Mouse (Mus musculus) bone marrow macrophage, adult 2 months (primary cell): Measurements from ENCODE around the gene Tmem131. TPM values are rescaled to one million over a fixed set of nuclear protein-coding genes. Genes with fewer than 3 reads are reported as not detected.
A peak's percentile ranks its signal among the peaks of the same experiment; 100 is the strongest.
"Not testable (repeated sequence)": the region's sequence is repeated elsewhere in the genome, so short reads cannot be mapped to it uniquely, and the experiment has no call there.

ENCODE experiments used
- H3K27ac ChIP-seq: 2 replicates; pipeline ENCODE4 v1.5.1; 2012; ENCODE audit warnings: low read depth, low read length; ENCODE audit not compliant: insufficient read depth
- H3K4me1 ChIP-seq: 2 replicates; pipeline ENCODE4 v1.6.1; 2012; ENCODE audit warnings: low read length; ENCODE audit not compliant: control insufficient read depth, insufficient read depth
- H3K4me3 ChIP-seq: 2 replicates; pipeline ENCODE4 v1.5.1; 2012; ENCODE audit warnings: mild to moderate bottlenecking, low read length, moderate library complexity; ENCODE audit not compliant: insufficient read depth
- CTCF ChIP-seq: IDR thresholded peaks from 2 replicates; pipeline ENCODE4 v1.5.1; 2012; ENCODE audit warnings: low read depth, mild to moderate bottlenecking, low read length, moderate library complexity
- POLR2A ChIP-seq: IDR thresholded peaks from 2 replicates; pipeline ENCODE4 v1.6.1; 2012; ENCODE audit warnings: mild to moderate bottlenecking, low read depth, low read length, borderline replicate concordance
- polyA plus RNA-seq: library from polyadenylated mRNA; stranded (reverse); fragments of >200 nt; gene quantifications from 2 replicates; pipeline ENCODE4 v1.2.4, GENCODE M21; 2012; ENCODE audit not compliant: missing spikeins, insufficient read depth, insufficient read length

Tmem131 gene
- polyA plus RNA-seq, 1 experiment: 38.3 TPM

DNA sequence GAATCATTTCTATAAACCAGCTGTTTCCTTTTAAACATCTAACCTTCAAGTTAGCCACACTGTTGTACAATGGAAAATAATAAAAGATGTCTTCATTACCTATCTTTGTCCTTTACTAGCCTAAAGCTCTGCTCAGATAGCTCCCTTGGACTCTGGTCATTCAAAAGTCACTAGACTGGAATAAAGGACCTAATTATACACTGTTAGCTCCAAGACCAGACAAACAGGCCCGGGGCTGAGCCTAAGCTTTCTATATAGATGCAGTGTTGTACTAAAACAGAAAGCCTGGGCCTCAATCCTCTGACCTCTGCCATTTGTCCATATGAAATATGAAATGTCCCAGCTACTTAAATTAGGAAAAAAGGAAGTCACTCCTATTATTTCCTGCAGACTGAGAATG is 101.7 kb downstream of the Tmem131 start:
- peaks cover 6% of the 10 kb centered on the region; the same call in 1 of the 2 replicates for H3K4me1 ChIP-seq
- no peak overlapping the region for H3K27ac ChIP-seq
- TF ChIP-seq POLR2A (no peak), CTCF (no peak)
- H3K4me3 ChIP-seq: no peak overlapping the region

DNA sequence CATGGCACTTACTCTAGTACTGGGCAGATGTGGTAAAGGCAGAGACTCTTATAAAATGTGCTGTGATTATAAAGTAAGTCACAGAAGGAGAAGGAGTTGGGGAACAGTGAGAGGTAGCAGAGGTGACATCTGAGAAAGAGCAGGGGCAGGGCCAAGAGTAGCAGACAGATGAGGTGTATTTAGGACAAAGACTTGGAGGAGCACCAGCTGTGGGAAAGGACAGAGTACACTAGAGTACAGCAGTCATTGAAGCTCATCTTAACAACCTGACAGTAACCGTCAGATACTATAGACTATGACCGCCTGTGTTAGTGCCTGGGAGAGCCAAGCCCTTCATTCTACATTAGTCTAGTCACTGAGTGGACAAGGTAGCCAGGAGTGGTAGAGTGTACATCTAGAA is 102.5 kb downstream of the Tmem131 start:
- H3K27ac ChIP-seq: no peak overlapping the region
- TF ChIP-seq POLR2A: no peak
- TF ChIP-seq CTCF: no peak

DNA sequence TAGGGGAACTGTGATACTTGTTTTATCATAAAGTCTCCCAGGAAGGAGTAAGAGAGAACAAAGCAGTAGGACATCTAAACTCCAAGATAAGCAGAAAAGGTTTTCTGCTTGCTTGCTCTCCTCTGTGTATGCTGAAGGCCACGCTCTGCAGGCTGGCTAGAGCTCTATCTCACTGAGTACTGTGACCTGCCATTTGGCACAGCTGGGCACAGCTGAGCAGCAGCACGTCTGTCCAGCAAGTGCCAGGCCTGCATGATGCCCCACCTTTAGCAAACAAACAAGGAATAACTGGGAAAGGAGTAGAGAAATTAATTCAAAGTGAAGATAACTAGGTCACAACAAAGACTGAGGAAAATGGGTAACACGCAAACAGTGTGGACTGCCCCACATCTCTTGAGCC is 103.6 kb downstream of the Tmem131 start:
- no peak for TF ChIP-seq CTCF
- TF ChIP-seq POLR2A: no peak
- H3K4me3 ChIP-seq: no peak overlapping the region
- H3K4me1 ChIP-seq: peaks cover 10% of the 10 kb centered on the region
- no peak overlapping the region for H3K27ac ChIP-seq

More for the DNA sequence above, 102.5 kb downstream of the Tmem131 start:
- no peak overlapping the region for H3K4me3 ChIP-seq
- H3K4me1 ChIP-seq: peaks cover 11% of the 10 kb centered on the region

DNA sequence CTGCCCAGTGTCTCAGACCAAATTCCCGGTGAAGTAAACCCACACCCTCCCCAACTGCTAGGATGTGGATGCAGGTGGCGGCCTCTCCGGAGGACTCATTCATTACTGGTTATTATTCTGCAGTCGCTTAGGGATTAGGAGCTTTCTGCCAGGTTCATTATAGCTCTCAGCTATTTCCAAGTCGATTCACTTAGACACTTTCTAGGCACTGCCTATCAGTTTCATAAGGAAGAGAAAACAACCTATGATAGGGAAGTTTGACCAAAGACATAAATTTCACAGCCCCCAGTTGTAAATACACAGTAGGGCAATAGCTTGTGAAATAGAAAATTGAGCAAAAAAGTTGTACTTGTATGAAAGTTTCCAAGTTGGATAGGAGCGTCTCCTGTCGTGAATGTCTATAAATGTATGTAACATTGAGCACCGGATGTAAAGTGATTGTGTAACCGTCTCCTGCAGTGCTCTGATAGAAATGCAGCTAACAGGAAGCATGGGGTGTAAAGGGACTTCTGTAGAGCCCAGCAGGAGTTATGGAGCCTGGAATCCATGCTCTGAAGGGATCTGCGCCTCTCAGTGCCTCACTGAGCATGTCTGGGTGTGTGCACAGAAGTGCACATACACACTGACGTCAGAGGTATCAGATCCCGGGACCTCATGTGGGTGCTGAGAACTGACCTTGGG is 107.1 kb downstream of the Tmem131 start:
- peak overlapping the region; percentile 11; the same call in 1 of the 2 replicates for H3K27ac ChIP-seq
- no peak overlapping the region for H3K4me3 ChIP-seq
- peaks cover 6% of the 10 kb centered on the region for H3K4me1 ChIP-seq
- TF ChIP-seq CTCF (no peak), POLR2A (no peak)

DNA sequence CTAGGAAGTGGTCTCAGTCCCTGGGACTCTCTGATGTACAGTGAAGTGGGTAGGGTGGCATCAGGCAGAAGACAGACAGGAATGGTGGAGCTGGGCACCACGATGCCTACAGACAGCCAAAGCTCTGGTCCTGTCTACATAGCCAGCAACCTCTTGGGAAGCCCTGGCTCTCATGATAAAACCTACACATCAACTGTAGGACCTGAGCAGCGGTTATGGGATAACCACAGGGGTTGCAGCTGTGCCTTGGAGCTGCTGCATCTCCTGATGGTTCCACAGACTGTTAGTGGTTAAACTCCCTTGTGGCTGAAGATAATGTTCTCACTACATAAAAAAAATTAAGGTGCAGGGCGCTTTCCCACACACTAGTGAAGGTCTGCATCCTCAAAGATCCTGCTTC is 107.9 kb downstream of the Tmem131 start:
- Histone ChIP-seq H3K27ac (no peak overlapping the region), H3K4me3 (no peak overlapping the region), H3K4me1 (peaks cover 6% of the 10 kb centered on the region)
- TF ChIP-seq POLR2A (no peak), CTCF (no peak)

DNA sequence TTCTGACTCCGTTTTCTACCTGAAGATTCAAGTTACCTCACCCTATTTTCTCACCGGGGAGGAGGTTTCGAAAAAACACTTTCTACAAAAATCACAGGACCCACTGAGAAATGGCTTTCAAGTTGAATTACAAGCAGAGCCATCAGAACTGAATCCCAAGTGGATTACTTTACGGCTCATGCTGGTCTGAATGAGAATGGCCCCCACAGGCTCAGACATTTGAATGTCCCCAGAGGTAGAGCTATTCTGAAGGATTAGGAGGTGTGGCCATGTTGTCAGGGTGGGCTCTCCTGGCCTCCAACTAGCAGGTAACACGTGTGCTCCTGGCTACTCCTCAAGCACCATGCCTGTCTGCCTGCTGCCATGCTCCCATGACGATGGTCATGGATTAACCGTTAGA is 109.4 kb downstream of the Tmem131 start:
- Histone ChIP-seq H3K4me3 (no peak overlapping the region), H3K4me1 (peaks cover 6% of the 10 kb centered on the region), H3K27ac (no peak overlapping the region)
- TF ChIP-seq CTCF (no peak), POLR2A (no peak)

DNA sequence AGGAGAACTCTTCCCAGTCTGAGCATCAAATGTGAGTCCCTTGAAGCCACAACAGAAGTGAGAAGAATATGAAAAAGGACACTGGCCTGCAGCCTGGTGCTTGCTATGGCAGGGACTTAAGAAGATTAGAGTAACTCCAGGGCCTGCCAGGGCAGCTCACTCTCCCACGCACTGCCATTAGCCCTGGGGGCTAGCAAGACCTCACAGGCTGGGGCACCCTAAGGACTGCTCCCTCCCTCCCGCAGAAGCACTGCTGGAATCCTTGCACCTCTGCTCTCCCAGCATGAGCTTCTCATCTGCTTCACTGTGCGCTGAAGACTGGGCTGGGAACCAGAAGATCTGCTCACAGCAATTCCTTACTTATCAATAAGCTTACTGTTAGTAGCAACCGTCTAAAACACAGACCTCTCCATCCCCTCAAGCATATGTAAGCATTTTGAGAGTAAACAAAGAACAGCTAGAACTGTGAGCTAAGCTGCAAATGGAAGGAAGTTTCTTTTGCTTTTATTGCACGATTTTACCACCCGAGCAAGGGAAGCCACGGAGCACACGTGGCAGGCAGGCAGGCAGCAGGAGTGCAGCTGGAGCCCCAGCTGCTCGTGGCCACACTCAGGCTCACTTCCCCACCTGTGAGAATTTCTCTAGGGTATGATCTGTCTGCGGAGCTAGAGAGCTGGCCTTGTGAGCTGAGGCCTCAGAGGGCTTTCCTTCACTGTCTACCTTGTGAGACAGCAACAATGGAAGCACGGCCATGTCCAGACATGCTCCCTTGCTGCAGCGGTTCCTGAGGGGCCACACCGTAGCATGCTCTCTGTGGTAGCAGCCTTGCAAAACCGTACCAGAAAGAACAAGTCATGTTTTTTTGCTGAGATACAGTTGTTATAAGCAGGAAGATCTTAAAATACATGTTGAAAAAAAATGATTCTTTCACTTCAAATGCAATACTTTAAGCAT is 112.3 kb downstream of the Tmem131 start:
- no peak overlapping the region for H3K27ac ChIP-seq

DNA sequence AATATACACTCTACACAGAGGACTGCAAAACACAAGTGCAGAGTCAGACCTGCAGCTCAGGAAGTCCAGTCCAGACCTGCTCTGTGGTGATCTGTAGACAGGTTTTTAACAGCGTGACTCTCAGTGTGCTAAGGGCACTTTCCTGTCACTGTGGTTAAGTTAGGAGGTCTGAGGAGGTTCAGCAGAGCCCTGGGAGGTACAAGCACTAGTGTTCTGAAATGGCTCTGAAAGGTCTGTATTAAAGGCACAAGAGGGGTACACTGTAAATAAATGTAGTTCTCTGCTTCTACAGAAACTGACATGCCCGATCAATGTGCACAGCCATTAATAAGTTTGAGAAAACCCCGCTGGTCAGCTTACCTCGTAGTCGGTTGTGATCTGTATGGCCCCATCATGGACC is 119.1 kb downstream of the Tmem131 start:
- H3K4me1 ChIP-seq: no peaks in the 10 kb centered on the region
- no peak for TF ChIP-seq POLR2A
- TF ChIP-seq CTCF: no peak
- H3K27ac ChIP-seq: no peak overlapping the region
- H3K4me3 ChIP-seq: no peak overlapping the region

More for the DNA sequence above, 112.3 kb downstream of the Tmem131 start:
- Histone ChIP-seq H3K4me1 (peaks cover 2% of the 10 kb centered on the region), H3K4me3 (no peak overlapping the region)
- TF ChIP-seq CTCF: no peak
- TF ChIP-seq POLR2A: no peak

DNA sequence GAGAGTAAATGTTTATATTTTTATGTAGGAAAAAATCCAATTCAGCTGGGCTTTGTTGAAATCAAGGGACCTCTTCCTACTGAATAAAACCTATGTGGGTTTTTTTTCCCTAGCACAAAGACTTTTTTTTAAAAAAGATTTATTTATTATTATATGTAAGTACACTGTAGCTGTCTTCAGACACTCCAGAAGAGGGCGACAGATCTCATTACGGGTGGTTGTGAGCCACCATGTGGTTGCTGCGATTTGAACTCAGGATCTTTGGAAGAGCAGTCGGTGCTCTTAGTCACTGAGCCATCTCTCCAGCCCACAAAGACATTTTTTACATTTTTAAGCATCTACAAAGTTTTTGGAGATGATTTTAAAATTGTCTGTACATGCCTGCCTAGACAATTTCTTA is 121.5 kb downstream of the Tmem131 start:
- H3K27ac ChIP-seq, H3K4me1 ChIP-seq, H3K4me3 ChIP-seq: not testable (repeated sequence)

DNA sequence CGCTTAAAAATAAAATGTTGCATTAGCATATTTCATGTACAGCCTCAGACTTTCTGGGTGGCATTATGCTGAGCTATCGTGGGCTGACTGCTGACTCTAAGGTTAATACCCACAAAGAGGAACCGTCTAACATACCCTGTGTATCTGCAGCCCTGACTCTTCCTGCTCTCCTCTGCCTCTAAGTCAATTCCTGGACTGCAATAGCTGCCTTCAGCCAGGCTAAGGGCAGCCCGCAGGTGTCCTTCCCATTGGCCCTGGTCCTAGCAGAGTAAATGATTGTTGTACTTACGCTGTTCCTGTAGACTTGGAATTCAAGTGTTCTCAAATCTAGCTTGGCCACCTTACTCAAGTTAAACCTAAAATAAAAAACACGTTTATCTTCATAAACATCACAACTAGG is 128.3 kb downstream of the Tmem131 start:
- H3K27ac ChIP-seq: peak overlapping the region; percentile 61
- no peak overlapping the region for H3K4me3 ChIP-seq
- TF ChIP-seq POLR2A (no peak), CTCF (no peak)
- H3K4me1 ChIP-seq: peaks cover 19% of the 10 kb centered on the region
